Mouse (Mus musculus): ENCODE data around the gene Slc24a3. TPM values are rescaled to one million over a fixed set of nuclear protein-coding genes. Genes with fewer than 3 reads are reported as not detected.

Gene Slc24a3
- polyA plus RNA-seq, 1 experiment: 66.1 TPM

DNA sequence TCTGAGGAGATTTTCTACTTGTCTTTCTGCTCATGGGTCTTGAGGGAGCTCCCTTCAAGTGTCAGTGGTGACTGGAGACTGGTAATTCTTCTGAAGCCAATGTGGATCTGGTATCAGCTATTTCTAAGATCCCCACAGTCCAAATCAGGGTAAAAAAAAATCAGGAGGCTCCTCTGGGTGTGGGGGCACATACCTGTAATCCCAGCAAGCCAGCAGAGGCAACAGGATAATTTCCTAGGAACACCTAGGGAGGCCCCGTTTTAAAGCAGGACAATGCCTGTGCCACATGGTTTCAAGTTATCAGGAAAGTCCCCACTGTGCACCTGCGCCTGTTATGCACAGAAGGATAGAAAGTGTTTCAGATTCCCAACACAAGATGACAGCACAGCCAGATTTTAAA, 234.4 kb downstream of the Slc24a3 start:
- Histone ChIP-seq H3K9me3 (peaks cover 11% of the 10 kb centered on the region), H3K4me3 (replicated peaks) (no peak overlapping the region), H3K36me3 (replicated peaks; ENCODE audit: low read length) (peaks cover 16% of the 10 kb centered on the region), H3K27me3 (replicated peaks) (no peaks in the 10 kb centered on the region), H3K4me1 (peaks cover 45% of the 10 kb centered on the region)
- TF ChIP-seq FLI1 (IDR thresholded peaks at IDR 0.05; ENCODE audit: low read length) (no peak), GATA1 (IDR thresholded peaks at IDR 0.05; ENCODE audit: borderline replicate concordance, low read length) (no peak)

DNA sequence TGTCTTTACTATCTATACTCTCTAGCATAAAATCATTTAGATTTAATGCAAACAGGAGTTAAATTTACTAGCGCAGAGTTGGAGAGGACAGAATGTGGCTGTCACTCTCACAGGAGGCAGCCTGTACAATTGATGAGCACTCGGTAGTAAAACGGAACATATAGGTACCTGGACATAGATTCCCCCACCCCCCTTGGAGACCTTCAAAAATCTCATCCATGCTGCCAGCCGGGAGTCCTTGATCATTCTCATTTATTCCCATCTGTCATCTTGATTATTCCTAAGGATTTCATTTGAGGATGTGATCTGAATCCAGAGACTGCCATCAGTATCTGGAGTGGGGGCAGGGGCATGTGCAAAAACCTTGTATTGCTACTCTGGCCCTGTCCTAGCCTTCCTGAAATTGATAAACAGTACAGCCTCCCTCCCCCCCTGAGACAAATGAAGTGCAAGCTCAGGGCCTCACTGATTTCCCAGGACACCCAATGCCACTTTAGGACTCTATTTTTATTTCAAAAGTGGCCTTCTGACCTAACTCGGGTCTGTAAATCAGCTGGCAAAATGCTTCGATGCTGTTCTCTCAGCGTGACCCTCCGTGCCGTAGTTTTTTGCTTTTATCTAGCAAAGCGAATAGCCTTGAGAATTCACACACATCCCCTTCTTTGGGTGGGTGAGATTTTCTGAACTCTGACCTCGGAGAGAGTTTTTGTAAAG, 237.4 kb downstream of the Slc24a3 start:
- Histone ChIP-seq H3K4me3 (replicated peaks) (no peak overlapping the region), H3K9me3 (peaks cover 6% of the 10 kb centered on the region), H3K4me1 (peaks cover 35% of the 10 kb centered on the region), H3K36me3 (replicated peaks; ENCODE audit: low read length) (peaks cover 17% of the 10 kb centered on the region), H3K27me3 (replicated peaks) (no peaks in the 10 kb centered on the region)
- TF ChIP-seq GATA1 (IDR thresholded peaks at IDR 0.05; ENCODE audit: borderline replicate concordance, low read length) (no peak), FLI1 (IDR thresholded peaks at IDR 0.05; ENCODE audit: low read length) (no peak)

DNA sequence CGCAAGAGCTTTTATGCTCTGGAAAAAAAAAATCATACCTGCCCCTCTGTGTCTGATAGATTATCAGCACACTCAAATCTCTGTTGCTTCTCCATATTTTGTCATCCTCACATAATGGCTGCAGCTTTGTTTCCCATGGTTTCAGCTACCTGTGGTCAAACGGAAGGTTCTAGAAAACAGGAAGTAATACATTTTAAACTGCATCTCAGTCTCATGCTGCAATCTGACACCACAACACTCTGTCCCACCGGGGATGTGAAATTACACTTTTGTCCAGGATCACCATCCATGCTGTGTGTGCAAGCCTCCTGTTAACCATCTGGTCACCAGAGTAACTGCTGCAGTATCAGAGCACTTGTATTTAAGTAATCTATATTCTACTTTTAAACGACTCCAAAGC, 238.2 kb downstream of the Slc24a3 start:
- Histone ChIP-seq H3K4me1 (peaks cover 37% of the 10 kb centered on the region), H3K27me3 (replicated peaks) (no peaks in the 10 kb centered on the region), H3K9me3 (no peaks in the 10 kb centered on the region), H3K4me3 (replicated peaks) (no peak overlapping the region), H3K36me3 (replicated peaks; ENCODE audit: low read length) (peaks cover 11% of the 10 kb centered on the region)
- TF ChIP-seq FLI1 (IDR thresholded peaks at IDR 0.05; ENCODE audit: low read length) (no peak), GATA1 (IDR thresholded peaks at IDR 0.05; ENCODE audit: borderline replicate concordance, low read length) (no peak)

- peaks cover 13% of the 10 kb centered on the region for H3K36me3 ChIP-seq (replicated peaks; ENCODE audit: low read length)
- TF ChIP-seq GATA1 (IDR thresholded peaks at IDR 0.05; ENCODE audit: borderline replicate concordance, low read length): no peak
- no peak for TF ChIP-seq FLI1 (IDR thresholded peaks at IDR 0.05; ENCODE audit: low read length)
- H3K4me1 ChIP-seq: peaks cover 14% of the 10 kb centered on the region
- H3K4me3 ChIP-seq (replicated peaks): no peak overlapping the region
- H3K27me3 ChIP-seq (replicated peaks): no peaks in the 10 kb centered on the region
- no peaks in the 10 kb centered on the region for H3K9me3 ChIP-seq
Measured at GRCm38 (mm10) chr2:145417738-145418137, 250.2 kb downstream of the Slc24a3 start.

DNA sequence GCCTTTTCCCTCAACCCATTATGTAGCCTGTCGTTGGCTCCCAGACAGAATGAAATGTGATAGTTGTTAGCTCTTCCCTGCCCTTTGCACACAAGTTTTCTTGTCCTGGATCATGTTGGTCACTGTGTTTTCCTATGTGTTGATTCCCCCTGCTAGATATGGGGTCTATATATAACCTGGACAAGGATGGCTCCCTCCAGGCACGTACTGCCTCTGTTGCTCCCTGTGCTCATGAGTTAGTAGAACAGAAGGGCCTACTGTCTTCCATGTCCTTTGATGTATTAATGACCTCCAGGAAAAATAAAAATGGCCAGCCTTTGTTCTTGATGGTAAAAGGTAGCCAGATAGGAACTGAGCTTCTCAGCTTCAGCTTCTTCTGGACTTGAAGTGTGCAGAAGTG, 251.5 kb downstream of the Slc24a3 start:
- peaks cover 14% of the 10 kb centered on the region for H3K4me1 ChIP-seq
- no peaks in the 10 kb centered on the region for H3K27me3 ChIP-seq (replicated peaks)
- TF ChIP-seq FLI1 (IDR thresholded peaks at IDR 0.05; ENCODE audit: low read length): no peak
- TF ChIP-seq GATA1 (IDR thresholded peaks at IDR 0.05; ENCODE audit: borderline replicate concordance, low read length): no peak
- no peak overlapping the region for H3K4me3 ChIP-seq (replicated peaks)
- peaks cover 24% of the 10 kb centered on the region for H3K36me3 ChIP-seq (replicated peaks; ENCODE audit: low read length)
- peaks cover 5% of the 10 kb centered on the region for H3K9me3 ChIP-seq

DNA sequence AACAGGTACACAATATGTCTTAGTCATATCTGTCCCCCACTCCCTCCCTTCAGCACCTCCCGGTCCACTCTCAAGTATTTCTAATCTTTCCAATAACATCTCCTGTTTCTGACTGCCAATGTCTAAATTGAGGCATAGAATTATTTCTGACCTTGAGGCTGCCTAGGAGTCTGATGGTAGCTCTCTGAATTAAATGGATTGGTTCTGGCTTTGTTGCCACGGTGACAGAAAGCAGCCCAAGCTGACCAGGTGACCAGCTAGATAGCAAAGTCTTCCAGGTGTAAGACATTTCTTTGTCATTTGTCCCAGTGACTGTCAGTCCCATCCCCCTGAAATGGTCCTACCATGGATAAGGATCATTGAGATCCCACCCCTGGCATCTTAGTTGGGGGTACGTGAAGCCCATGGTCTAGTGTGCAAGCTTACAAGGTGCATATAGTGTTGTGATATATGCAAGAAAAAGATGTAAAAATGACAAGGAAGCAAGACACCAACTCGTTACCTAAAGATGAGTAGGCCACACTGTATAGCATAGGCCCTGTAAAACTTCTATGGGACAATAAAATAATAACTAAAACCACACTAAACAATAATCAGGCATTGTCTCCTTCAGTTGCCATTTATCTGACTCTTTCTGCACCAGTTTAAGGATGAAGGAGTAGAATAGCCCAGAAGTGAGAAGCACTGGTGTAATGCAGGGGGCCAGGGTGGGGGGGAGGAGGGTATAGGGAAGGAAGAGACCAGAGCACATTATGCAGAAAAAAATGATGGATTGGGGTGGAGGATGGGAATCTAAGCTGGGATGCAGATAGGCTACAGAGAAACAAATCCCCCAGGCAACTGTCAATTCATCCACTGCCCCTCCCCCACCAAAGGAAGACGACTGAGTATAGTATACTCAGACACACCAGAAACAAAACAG, 253.7 kb downstream of the Slc24a3 start:
- peaks cover 20% of the 10 kb centered on the region for H3K9me3 ChIP-seq
- H3K36me3 ChIP-seq (replicated peaks; ENCODE audit: low read length): peaks cover 17% of the 10 kb centered on the region
- H3K27me3 ChIP-seq (replicated peaks): no peaks in the 10 kb centered on the region
- TF ChIP-seq GATA1 (IDR thresholded peaks at IDR 0.05; ENCODE audit: borderline replicate concordance, low read length) (no peak), FLI1 (IDR thresholded peaks at IDR 0.05; ENCODE audit: low read length) (no peak)
- no peak overlapping the region for H3K4me3 ChIP-seq (replicated peaks)
- peaks cover 14% of the 10 kb centered on the region for H3K4me1 ChIP-seq

DNA sequence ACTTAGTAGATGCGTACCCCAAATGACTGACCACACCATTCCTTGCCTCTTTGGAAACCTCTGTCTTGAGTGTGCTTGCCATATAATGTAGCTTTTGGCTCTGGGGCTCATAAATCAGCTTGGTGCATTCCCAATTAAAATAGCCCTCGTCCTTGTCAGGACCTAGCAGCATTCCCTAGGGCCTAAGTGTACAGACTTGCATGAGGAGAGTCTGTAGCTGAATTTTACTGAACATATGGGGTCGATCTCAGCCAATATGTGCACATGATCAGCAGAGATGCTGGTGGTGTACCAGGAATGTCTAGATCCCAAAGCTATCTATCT, 254.3 kb downstream of the Slc24a3 start:
- no peak overlapping the region for H3K4me3 ChIP-seq (replicated peaks)
- H3K27me3 ChIP-seq (replicated peaks): no peaks in the 10 kb centered on the region
- H3K36me3 ChIP-seq (replicated peaks; ENCODE audit: low read length): peaks cover 17% of the 10 kb centered on the region
- H3K9me3 ChIP-seq: peaks cover 20% of the 10 kb centered on the region
- peaks cover 14% of the 10 kb centered on the region for H3K4me1 ChIP-seq
- TF ChIP-seq FLI1 (IDR thresholded peaks at IDR 0.05; ENCODE audit: low read length) (no peak), GATA1 (IDR thresholded peaks at IDR 0.05; ENCODE audit: borderline replicate concordance, low read length) (no peak)

DNA sequence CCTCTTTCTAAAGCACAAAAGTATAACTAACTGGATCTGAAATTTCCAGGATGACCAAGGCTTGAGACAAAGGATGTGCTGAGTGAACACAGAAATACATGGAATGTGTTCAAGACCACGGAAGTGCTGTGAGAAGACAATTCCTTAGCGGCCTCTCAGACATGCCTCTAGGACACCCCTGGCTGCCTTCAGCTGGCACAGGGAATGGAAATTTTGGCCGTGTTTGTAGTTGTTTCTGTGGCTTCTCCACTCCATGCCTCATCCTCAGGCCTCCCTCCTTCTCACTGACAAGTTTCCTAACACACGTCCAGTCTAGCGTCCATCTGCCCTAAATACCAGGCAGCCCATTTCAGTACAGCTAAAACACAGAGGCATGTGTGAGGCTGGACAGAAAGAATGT, 262.4 kb downstream of the Slc24a3 start:
- Histone ChIP-seq H3K4me3 (replicated peaks) (no peak overlapping the region), H3K9me3 (peaks cover 10% of the 10 kb centered on the region; the same call in 1 of the 2 replicates), H3K36me3 (replicated peaks; ENCODE audit: low read length) (peaks cover 32% of the 10 kb centered on the region), H3K4me1 (peaks cover 45% of the 10 kb centered on the region), H3K27me3 (replicated peaks) (no peaks in the 10 kb centered on the region)
- TF ChIP-seq FLI1 (IDR thresholded peaks at IDR 0.05; ENCODE audit: low read length) (no peak), GATA1 (IDR thresholded peaks at IDR 0.05; ENCODE audit: borderline replicate concordance, low read length) (no peak)

GRCm38 (mm10) chr2:145434068-145434467, 266.5 kb downstream of the Slc24a3 start:
- H3K4me1 ChIP-seq: peaks cover 49% of the 10 kb centered on the region
- TF ChIP-seq FLI1 (IDR thresholded peaks at IDR 0.05; ENCODE audit: low read length): no peak
- no peak for TF ChIP-seq GATA1 (IDR thresholded peaks at IDR 0.05; ENCODE audit: borderline replicate concordance, low read length)
- peaks cover 3% of the 10 kb centered on the region; the same call in 1 of the 2 replicates for H3K9me3 ChIP-seq
- H3K4me3 ChIP-seq (replicated peaks): no peak overlapping the region
- no peaks in the 10 kb centered on the region for H3K27me3 ChIP-seq (replicated peaks)
- H3K36me3 ChIP-seq (replicated peaks; ENCODE audit: low read length): peaks cover 26% of the 10 kb centered on the region

- Histone ChIP-seq H3K4me3 (replicated peaks) (no peak overlapping the region), H3K36me3 (replicated peaks; ENCODE audit: low read length) (peaks cover 5% of the 10 kb centered on the region), H3K9me3 (no peaks in the 10 kb centered on the region), H3K27me3 (replicated peaks) (no peaks in the 10 kb centered on the region), H3K4me1 (peaks cover 21% of the 10 kb centered on the region)
- TF ChIP-seq FLI1 (IDR thresholded peaks at IDR 0.05; ENCODE audit: low read length) (no peak), GATA1 (IDR thresholded peaks at IDR 0.05; ENCODE audit: borderline replicate concordance, low read length) (no peak)
Measured at GRCm38 (mm10) chr2:145438336-145438735, 270.8 kb downstream of the Slc24a3 start.
